Mouse (Mus musculus) erythroid progenitor cell, adult 5-6 weeks (primary cell): ENCODE data around the gene Myo1g. TPM values are rescaled to one million over a fixed set of nuclear protein-coding genes. Genes with fewer than 3 reads are reported as not detected.
A peak's percentile ranks its signal among the peaks of the same experiment; 100 is the strongest.

Experiments
- ATAC-seq: replicated peaks from 2 replicates; pipeline ENCODE4 v1.8.0; 2016; ENCODE audit warnings: moderate number of reproducible peaks, mild to moderate bottlenecking, moderate TSS enrichment, inconsistent platforms; ENCODE audit not compliant: poor library complexity, low FRiP score, severe bottlenecking
- total RNA-seq, 2 experiments: library from RNA; stranded (forward) in 1 of 2; stranded (reverse) in 1 of 2; fragments of 150-400 nt in 1 of 2; fragments of 186-747, 209-891 nt in 1 of 2; gene quantifications; 2 replicates each; pipeline versions ENCODE4 v1.2.3 to v1.2.4; 2015 to 2017; ENCODE audit warnings: low replicate concordance in 2 of 2

Gene Myo1g
- total RNA-seq, 2 experiments from 2014 or later, result 6.3 TPM

DNA sequence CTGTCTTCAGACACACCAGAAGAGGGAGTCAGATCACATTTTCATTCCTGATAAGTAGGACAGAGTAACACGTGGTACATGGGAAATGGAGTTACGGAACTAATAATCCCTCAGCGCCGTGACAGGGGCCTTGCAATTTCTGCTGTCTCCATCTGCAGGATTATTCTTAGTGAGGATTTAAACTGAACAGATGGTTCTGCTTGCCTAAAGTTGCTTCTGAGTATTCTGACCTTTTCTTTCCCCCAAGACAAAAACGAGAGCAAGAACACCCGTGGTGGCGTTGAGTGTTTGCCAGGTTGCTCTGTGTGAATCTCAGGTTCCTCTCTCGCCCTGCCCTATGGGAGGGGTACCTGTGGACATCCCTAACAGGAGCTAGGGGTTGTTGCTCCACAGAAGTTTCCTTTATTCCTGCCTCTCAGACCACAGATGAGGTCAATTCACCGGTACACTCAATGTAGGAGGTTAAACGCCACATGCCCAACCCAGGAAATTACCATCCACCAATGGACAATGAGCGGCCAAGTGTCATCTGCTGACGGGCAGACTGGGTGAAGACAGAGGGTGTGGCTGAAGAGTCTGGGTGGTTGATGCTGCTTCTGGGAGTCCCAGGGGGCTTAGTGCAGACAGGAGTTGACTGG, 23.3 kb downstream of the Myo1g start:
- ATAC-seq, result no peak

GRCm38 (mm10) chr11:6489691-6490503, 30.9 kb downstream of the Myo1g start:
- peak; percentile 83 for ATAC-seq

GRCm38 (mm10) chr11:6489257-6489656, 31.5 kb downstream of the Myo1g start:
- ATAC-seq, result no peak

DNA sequence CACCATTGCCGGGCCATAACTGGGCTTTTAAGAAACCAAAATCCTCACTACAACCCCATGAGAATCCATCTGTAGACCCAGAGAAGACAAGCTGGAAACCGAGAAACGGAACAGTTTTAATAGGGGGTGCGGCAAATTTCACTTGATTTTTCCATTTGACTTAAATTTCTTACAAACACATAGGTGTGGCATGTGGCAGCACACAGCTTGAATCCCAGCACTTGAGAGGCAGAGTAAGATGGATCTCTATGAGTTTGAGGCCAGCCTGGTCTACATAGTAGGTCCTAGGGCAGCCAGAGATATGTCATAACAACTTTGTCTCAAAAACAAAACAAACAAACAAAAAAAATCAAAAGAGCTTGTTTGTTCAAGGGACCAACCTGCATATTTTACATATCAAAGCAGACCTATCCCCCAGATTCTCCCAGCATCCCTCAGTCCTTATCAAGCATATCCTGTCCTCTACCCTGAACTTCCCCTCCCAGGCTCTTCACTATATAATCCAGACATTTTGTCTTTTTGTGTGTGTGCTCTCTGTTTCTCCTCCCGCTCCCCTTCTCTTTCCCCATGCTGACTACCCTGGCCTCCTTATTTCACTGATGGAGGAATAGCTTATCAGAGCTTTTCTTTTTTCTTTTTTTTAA, 32.6 kb downstream of the Myo1g start:
- ATAC-seq, result no peak

GRCm38 (mm10) chr11:6487496-6487895, 33.3 kb downstream of the Myo1g start:
- ATAC-seq, result no peak

GRCm38 (mm10) chr11:6486916-6487315, 33.8 kb downstream of the Myo1g start:
- ATAC-seq, result no peak

DNA sequence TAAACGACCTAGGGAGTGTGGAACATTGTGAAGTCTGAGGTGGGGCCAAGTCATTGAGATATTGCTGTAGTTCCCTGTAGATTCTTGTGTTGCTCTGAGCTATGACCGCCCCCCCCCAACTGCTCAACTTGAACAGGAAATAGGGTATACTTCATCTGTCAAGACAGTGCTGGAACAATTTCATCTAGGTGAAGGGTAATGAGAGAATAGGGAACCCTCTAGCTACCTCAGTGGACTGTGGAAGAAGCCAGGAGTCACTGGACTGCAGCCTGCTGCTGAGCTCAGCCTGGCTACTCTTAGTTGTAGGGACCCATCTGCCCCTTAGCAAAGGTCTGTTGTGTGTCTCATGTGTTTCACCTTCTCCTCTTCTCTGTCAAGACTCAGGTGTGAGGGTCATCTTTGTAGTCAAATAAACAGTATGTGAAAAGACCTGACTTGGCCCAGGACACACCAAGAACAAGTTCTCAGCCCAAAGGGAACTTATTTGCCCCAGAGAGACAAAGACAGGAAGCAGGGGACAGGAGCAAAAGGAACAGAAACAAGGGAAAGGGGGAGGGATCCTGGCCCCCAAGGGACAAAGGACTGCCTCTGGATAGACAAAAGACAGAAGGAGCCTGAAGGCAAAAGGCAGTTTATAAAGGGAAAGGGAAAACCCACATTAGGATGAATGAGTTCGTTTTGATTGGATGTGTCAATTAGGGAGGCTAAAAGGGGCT, 36.4 kb downstream of the Myo1g start:
- ATAC-seq, result no peak

- ATAC-seq, result no peak
Observed at GRCm38 (mm10) chr11:6483103-6483502, 37.7 kb downstream of the Myo1g start.

- ATAC-seq, result no peak
Observed at GRCm38 (mm10) chr11:6481669-6482185, 39.0 kb downstream of the Myo1g start.

DNA sequence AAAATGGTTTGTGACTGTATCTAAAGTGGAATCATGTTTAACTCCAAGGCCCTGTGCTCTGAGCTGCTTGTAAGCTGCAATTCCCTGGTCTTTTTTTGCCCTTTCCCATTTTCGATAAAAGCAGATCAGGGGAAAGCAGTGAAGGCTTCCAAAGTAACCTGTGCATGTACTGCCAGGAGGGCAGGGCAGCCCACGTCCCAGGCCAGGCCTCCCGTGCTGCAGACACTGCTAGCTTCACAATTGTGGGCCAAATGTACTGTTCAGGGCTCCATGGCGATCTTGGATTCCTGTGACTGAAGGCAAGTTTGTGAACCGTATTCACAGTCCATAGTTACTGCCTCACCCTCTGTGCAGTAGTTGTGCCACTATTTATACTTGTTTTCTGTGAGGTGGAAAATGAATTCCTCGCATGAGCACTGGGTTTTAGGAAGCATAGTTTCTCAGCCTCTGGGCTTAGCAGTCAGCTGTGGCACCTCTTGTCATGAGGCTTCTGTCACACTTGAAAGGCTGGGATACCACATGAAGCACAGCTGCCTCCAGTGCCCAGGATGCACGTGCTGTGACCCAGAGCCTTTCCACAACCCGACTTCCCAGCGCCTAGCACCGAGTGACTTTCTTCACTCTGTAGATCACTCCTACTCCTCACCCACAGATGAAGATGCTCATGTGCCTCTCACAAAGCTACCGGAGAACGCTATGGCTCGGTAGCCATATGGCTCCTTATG, 39.9 kb downstream of the Myo1g start:
- no peak for ATAC-seq

GRCm38 (mm10) chr11:6480191-6480590, 40.6 kb downstream of the Myo1g start:
- ATAC-seq, result no peak

DNA sequence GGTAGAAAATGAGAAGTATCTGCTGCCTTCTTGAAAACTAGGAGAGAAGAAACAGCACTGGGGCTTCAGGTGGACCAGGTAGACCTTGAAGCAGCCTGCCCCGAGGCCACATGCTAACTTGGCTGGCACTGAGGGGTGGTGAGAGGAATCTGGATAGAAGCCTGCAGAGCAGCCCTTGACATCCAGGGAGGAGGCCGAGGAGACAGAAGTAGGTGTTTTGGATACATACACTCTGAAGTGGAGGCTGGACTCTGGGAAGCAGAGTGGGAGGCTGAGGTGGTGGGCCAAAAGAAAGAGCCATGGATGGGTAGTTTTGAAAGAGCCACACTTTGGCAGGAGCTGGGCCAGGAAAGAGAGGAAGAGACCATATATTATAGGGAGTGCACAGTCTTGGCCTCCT, 41.5 kb downstream of the Myo1g start:
- ATAC-seq, result no peak

DNA sequence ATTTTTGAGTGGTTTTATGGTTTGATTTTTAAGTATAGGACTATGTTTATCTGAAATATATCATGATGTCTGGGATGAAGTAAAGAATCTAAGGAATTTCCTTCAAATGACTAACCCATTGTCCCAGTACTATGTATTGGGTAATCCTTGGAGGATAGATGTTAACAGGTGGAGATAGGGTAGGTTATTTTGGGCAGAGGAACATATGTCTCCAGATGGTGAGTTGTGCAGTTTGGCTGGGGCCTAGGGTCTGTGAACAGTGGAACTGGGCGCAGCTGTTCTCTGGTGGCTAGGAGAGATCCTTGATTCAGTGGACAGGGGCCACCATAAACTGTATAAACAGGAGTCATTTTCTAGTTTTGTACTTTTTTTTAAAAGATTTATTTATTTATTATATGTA, 43.4 kb downstream of the Myo1g start:
- ATAC-seq, result no peak

DNA sequence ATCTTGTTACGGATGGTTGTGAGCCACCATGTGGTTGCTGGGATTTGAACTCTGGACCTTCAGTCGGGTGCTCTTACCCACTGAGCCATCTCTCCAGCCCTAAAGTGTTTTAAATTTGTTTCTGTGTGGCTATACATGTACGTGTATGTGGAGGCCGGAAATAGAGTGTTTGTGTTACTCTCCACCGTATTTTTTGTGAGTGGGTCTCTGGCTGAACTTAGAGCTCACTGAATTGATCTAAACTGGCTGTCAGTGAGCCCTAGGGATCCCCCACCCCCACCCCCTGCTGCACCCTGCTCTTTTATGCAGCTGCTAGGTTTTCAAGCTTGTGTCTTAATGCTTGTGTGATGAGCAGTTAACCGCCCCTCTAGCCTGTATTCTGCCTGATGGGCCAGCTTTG, 43.9 kb downstream of the Myo1g start:
- ATAC-seq, result no peak

GRCm38 (mm10) chr11:6475867-6476484, 44.8 kb downstream of the Myo1g start, which contains the start of gene Purb:
TSS of gene Purb (minus strand) at chr11:6475917.
- peak; percentile 93 for ATAC-seq

DNA sequence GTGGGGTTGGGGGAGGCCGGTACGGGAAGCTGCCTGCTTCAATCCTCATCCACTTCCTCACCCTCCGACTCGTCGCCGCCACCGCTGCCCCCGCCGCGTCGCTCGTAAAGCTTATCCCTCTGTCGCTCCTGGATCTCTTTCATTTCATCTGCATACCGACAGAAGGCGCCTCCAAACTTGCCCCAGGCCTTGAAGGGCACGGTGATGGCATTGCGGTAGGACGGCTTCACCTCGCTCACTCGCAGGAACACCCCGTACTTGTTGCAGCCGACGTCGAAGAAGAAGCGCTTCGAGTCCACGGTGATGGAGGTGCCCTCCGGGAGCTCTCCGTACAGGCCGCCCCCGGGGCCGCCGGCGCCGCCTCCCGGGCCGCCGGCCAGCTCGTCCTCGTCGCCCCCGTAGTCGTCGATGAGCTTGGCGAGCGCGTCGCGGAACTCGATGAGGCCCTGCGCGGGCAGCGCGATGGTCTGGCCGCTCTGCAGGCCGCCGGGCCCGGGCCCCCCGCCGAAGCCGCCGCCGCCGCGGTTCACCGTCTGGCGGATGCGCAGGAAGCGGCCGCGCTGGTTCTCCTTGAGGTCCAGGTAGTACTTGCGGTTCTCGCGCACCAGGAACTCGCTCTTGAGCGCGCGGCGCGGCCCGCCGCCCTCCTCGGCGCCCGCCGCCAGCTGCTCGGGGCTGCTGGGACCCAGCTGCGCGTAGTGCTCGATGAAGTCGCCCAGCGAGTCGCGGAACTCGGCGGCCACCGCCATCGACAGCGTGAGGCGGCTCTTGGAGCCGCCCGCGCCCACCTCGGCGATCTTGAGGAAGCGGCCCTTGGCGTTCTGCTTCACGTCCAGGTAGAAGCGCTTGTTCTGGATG, 45.7 kb downstream of the Myo1g start:
- ATAC-seq, result peak; percentile 58

DNA sequence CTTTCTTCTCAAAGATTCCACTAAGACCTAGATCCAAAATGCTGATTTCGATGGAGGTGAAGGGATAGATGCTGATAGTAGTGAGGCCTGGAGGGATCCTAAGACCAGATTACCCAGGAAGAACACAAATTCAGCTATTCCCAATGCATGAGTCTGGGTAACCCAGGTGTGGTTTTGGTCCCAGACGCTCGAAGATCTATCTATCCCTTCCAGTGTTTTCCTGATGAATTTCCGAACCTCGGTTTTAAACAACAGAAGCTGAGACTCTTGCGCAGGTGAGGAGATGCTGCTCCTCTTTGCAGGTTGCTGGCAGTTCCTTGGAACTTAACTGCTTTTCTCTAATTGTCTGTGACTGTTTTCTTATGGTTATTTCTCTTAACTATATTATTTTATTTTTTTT, 46.4 kb downstream of the Myo1g start:
- ATAC-seq, result no peak

GRCm38 (mm10) chr11:6472076-6472475, 48.7 kb downstream of the Myo1g start:
- ATAC-seq, result no peak
